Mouse (Mus musculus) intestine, postnatal 0 days (tissue): ENCODE measurements around the gene Tmem238l. TPM values are rescaled to one million over a fixed set of nuclear protein-coding genes. Genes with fewer than 3 reads are reported as not detected.

ENCODE experiments used
- ATAC-seq: fragments of 200-750 bp; cut with Nextera tagmentation; 2 replicates; pipeline ENCODE4 v1.8.0; 2017; ENCODE audit warnings: mild to moderate bottlenecking, moderate TSS enrichment, moderate library complexity
- H3K27ac ChIP-seq: fragments of 300-500 bp; sonication (generic); 2 replicates; pipeline ENCODE4 v1.5.1; 2014; ENCODE audit warnings: mild to moderate bottlenecking, low read depth, low read length, moderate library complexity
- H3K27me3 ChIP-seq: fragments of 300-500 bp; sonication (generic); replicated peaks from 2 replicates; pipeline ENCODE4 v1.6.1; 2014; ENCODE audit warnings: low read length, mixed read lengths; ENCODE audit not compliant: control insufficient read depth, insufficient read depth
- H3K36me3 ChIP-seq: fragments of 300-500 bp; sonication (generic); 2 replicates; pipeline ENCODE4 v1.6.1; 2014; ENCODE audit warnings: mild to moderate bottlenecking, moderate library complexity; ENCODE audit not compliant: control insufficient read depth, insufficient read depth
- H3K4me1 ChIP-seq: fragments of 300-500 bp; sonication (generic); replicated peaks from 2 replicates; pipeline ENCODE4 v1.6.1; 2014; ENCODE audit warnings: antibody characterized with exemption, low read length, mixed read lengths; ENCODE audit not compliant: control insufficient read depth, insufficient read depth
- H3K4me2 ChIP-seq: fragments of 300-500 bp; sonication (generic); replicated peaks from 2 replicates; pipeline ENCODE4 v1.6.1; 2014; ENCODE audit warnings: low read depth, mild to moderate bottlenecking, moderate library complexity
- H3K4me3 ChIP-seq: fragments of 300-500 bp; sonication (generic); 2 replicates; pipeline ENCODE4 v1.5.1; 2014; ENCODE audit warnings: low read depth, low read length
- H3K9ac ChIP-seq: fragments of 300-500 bp; sonication (generic); 2 replicates; pipeline ENCODE4 v1.6.1; 2014; ENCODE audit warnings: mild to moderate bottlenecking, low read depth, low read length
- H3K9me3 ChIP-seq: fragments of 300-500 bp; sonication (generic); 2 replicates; pipeline ENCODE4 v1.6.1; 2016; ENCODE audit warnings: mixed run types; ENCODE audit not compliant: control insufficient read depth
- CTCF ChIP-seq: sonication (generic); IDR thresholded peaks from 2 replicates; pipeline ENCODE4 v1.5.1; 2016; ENCODE audit warnings: low read depth, mild to moderate bottlenecking, control low read depth, antibody characterized with exemption, moderate library complexity
- WGBS: fragments of 180-500 bp; shearing (Covaris S2); extraction: QIAGEN DNeasy Blood & Tissue Kit; methylation state at CpG from one replicate; pipeline ENCODE4 v1.1.7; 2014; 5-methylcytosine and 5-hydroxymethylcytosine counted together
- polyA plus RNA-seq: library from polyadenylated mRNA; unstranded; fragments of >200 nt; fragmentation: Nextera tagmentation; extraction: Ambion mirVana; gene quantifications from 2 replicates; pipeline ENCODE4 v1.2.1, GENCODE M21; 2015

Gene Tmem238l
- polyA plus RNA-seq, 1 experiment from 2014 or later, result 10.5 TPM

DNA sequence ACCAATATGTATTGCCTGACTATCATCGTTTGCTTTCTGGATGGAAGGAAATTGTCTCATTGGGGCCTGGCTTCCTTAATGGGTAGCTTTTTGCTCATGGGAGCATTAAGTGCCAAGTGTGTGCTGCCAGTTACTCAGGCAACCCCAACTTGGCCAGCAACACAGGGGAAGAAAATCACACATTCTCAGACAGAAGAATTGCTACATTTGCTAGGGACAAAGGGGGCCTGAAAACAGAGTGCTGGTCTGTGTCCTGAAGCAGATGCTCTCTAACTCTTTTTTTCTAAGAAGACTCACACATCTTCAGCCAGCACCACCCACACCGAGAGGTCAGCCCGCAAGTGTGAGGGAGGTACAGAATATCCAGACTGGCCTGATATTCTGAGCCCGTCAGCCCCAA, 44.2 kb downstream of the Tmem238l start:
- no peak for TF ChIP-seq CTCF
- Histone ChIP-seq H3K27me3 (no peaks in the 10 kb centered on the region), H3K4me1 (no peaks in the 10 kb centered on the region), H3K9ac (no peak overlapping the region), H3K36me3 (no peaks in the 10 kb centered on the region), H3K4me2 (no peak overlapping the region), H3K4me3 (no peak overlapping the region), H3K9me3 (no peaks in the 10 kb centered on the region), H3K27ac (no peak overlapping the region)
- ATAC-seq, result no peak
- WGBS, result 82% methylated on average over 4 of the region's 4 CpGs

DNA sequence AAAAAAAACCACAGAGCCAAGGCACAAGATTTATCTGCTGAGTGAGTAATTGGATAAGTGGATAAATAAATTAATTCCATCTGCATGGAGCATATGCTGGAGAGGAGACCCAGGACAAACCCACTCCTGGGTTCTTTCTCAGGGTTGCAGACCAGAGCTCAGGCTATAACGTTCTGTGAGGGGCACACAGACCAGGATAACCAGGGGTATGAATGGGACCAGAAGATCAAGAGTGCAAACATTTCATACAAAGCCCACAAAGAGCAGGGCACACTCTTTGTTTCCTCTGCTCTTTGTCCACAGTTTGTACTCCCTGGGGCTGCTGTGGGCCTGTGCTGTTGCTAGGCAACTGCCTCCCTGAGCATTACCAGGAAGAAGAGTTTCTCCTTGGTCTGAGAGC, 45.3 kb downstream of the Tmem238l start:
- WGBS, result 44% methylated on average over 1 of the region's 1 CpGs
- H3K4me1 ChIP-seq, result no peaks in the 10 kb centered on the region
- ATAC-seq, result no peak

DNA sequence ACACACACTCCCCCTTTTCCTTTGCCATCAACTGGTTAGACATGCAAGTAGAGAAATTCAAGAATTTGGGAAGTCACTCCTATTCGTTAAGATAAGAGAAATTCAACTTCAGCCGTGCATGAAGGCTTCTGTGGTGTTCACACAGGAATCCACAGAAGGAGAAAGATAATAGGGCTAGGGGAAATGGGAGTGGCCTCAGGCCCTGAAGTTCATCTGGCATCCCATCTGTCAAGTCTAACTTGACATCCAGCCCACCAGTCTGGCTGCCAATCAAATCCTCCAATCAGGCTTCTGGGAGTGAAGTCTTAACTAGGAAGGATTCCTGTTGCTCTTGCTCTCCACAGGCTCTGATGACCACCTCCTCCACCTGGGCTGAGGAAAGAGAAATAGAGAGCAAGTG, 46.5 kb downstream of the Tmem238l start:
- H3K36me3 ChIP-seq, result no peaks in the 10 kb centered on the region
- no peak overlapping the region for H3K27ac ChIP-seq
- no peak for TF ChIP-seq CTCF
- H3K4me1 ChIP-seq, result no peaks in the 10 kb centered on the region
- H3K27me3 ChIP-seq, result no peaks in the 10 kb centered on the region
- H3K4me3 ChIP-seq, result no peak overlapping the region
- no peaks in the 10 kb centered on the region for H3K9me3 ChIP-seq
- WGBS, result 62% methylated on average over 2 of the region's 2 CpGs
- H3K4me2 ChIP-seq, result no peak overlapping the region
- no peak overlapping the region for H3K9ac ChIP-seq
- no peak for ATAC-seq

More for the DNA sequence above, 45.3 kb downstream of the Tmem238l start:
- H3K27ac ChIP-seq, result no peak overlapping the region
- no peak overlapping the region for H3K4me3 ChIP-seq
- no peaks in the 10 kb centered on the region for H3K9me3 ChIP-seq
- no peak for TF ChIP-seq CTCF
- H3K27me3 ChIP-seq, result no peaks in the 10 kb centered on the region
- H3K4me2 ChIP-seq, result no peak overlapping the region
- H3K36me3 ChIP-seq, result no peaks in the 10 kb centered on the region
- H3K9ac ChIP-seq, result no peak overlapping the region

DNA sequence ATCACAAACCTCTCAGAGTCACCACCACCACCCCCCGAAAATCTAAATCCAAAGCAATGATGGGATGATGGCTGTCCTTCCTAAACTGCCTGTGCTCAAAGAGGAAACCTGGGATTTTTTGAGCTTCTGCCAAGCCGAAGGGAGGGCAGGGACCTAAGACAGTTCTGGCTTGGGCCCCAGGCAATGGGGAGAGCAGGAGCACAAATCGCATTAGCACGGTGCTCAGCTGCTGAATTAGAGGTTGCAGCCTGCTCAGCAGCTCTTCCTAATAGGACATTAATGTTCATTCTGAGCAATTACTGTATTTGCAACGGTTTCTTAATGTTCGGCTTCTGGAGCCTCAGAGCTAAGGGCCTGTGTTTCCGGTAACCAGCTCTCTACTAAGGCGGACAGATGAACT, 51.5 kb downstream of the Tmem238l start:
- H3K27me3 ChIP-seq, result no peaks in the 10 kb centered on the region
- no peak overlapping the region for H3K4me2 ChIP-seq
- 82% methylated on average over 8 of the region's 8 CpGs for WGBS
- H3K9me3 ChIP-seq, result no peaks in the 10 kb centered on the region
- TF ChIP-seq CTCF, result no peak
- H3K9ac ChIP-seq, result no peak overlapping the region
- H3K27ac ChIP-seq, result no peak overlapping the region
- no peaks in the 10 kb centered on the region for H3K4me1 ChIP-seq
- no peak for ATAC-seq
- no peak overlapping the region for H3K4me3 ChIP-seq
- H3K36me3 ChIP-seq, result no peaks in the 10 kb centered on the region

DNA sequence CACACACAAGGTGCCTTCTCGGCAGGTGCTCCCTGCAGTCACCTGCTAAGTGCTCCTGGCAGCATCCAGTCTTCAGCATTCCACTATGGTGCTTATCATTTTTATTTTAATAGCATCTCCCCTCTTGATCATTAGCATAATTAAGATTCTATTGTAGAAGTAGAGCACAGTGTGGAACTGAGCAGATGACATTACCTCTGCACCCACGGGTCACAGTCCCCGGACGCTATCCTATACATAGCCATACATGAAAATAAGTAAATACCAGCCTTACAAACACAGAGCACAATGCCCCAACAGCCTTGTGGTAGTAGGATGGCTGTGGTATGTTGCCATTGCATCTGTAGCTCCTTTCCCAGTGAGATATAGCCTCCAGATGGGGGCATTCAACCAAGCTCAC, 52.1 kb downstream of the Tmem238l start:
- H3K4me3 ChIP-seq, result no peak overlapping the region
- 89% methylated on average over 4 of the region's 4 CpGs for WGBS
- no peaks in the 10 kb centered on the region for H3K36me3 ChIP-seq
- H3K27me3 ChIP-seq, result no peaks in the 10 kb centered on the region
- no peak for TF ChIP-seq CTCF
- no peak for ATAC-seq
- H3K4me2 ChIP-seq, result no peak overlapping the region
- no peak overlapping the region for H3K27ac ChIP-seq
- no peak overlapping the region for H3K9ac ChIP-seq
- no peaks in the 10 kb centered on the region for H3K4me1 ChIP-seq
- no peaks in the 10 kb centered on the region for H3K9me3 ChIP-seq

DNA sequence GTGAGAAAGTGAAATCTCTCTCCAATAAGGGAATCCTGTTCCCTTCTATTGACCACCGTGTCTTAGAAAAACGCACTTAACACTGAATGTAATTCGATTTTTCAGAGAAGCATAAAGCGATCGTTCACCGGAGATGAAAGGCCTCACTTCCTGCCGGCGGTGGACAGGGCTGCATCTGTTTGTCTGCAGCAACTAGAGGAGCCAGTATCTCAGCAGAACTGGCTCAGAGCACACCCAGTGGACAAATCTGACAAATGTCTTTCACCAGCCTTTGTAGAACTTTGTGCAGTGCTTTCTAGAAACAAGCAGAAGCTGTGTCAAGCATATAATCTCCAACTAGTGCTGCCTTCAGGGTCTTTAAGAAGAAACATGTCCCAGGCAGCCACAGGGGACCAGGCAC, 54.0 kb downstream of the Tmem238l start:
- Histone ChIP-seq H3K9me3 (no peaks in the 10 kb centered on the region), H3K27me3 (no peaks in the 10 kb centered on the region), H3K4me2 (no peak overlapping the region), H3K36me3 (no peaks in the 10 kb centered on the region), H3K9ac (no peak overlapping the region), H3K4me3 (no peak overlapping the region), H3K27ac (no peak overlapping the region), H3K4me1 (no peaks in the 10 kb centered on the region)
- 0 out of 2 replicates have a peak, but pooled peaks have one; percentile 31 for ATAC-seq
- WGBS, result 7% methylated on average over 8 of the region's 8 CpGs
- peak; percentile 59 for TF ChIP-seq CTCF

DNA sequence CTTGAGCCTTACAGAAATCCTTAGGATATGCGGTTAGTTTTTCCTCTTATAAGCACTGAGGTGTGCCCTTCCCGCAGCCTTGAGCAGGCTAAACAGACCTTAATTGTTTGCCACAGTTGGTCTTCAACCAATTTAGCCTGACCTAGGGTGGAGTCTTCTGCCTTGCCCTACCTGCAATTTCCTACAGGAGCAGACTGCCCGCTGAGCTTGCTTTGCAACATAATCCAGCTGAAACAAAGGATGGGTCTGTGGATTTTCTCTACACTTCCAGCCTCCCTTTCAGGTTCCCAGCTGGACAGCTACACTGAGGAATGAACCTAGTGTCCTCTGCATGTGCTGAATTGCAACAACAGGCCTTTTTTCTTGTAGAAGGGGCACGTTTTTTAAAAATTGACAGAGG, 55.2 kb downstream of the Tmem238l start:
- no peak overlapping the region for H3K4me3 ChIP-seq
- TF ChIP-seq CTCF, result no peak
- no peak overlapping the region for H3K4me2 ChIP-seq
- no peak overlapping the region for H3K9ac ChIP-seq
- no peak for ATAC-seq
- H3K9me3 ChIP-seq, result no peaks in the 10 kb centered on the region
- 52% methylated on average over 4 of the region's 4 CpGs for WGBS
- no peaks in the 10 kb centered on the region for H3K36me3 ChIP-seq
- H3K4me1 ChIP-seq, result no peaks in the 10 kb centered on the region
- H3K27ac ChIP-seq, result no peak overlapping the region
- H3K27me3 ChIP-seq, result no peaks in the 10 kb centered on the region

Other genes starting within 250 kb of the Tmem238l start
- gene Pirt, start 44.7 kb upstream of the Tmem238l start, polyA plus RNA-seq, result 4.0 and 4.7 TPM in 2 replicates
- gene Tmem220, start 68.5 kb downstream of the Tmem238l start, polyA plus RNA-seq, result 7.0 and 9.3 TPM in 2 replicates
- 26.5 and 26.6 TPM in 2 replicates for gene Adprm, start 96.0 kb downstream of the Tmem238l start, polyA plus RNA-seq
- 13.4 and 14.0 TPM in 2 replicates for gene Sco1, start 96.0 kb downstream of the Tmem238l start, polyA plus RNA-seq
- 0.10 and 0.14 TPM in 2 replicates for gene Myh3, start 121.7 kb downstream of the Tmem238l start, polyA plus RNA-seq
- gene Myh2, start 214.4 kb downstream of the Tmem238l start, polyA plus RNA-seq, result 0.05 and 0.07 TPM in 2 replicates
- gene Myh1, start 243.4 kb downstream of the Tmem238l start, polyA plus RNA-seq, result 0.03 TPM in 1 of 2 replicates, not detected in the other